Mouse (Mus musculus): Measurements from ENCODE around the gene Cwc22. TPM values are rescaled to one million over a fixed set of nuclear protein-coding genes. Genes with fewer than 3 reads are reported as not detected.

Gene Cwc22
- polyA plus RNA-seq, 1 experiment from 2014 or later = 32.8 TPM

DNA sequence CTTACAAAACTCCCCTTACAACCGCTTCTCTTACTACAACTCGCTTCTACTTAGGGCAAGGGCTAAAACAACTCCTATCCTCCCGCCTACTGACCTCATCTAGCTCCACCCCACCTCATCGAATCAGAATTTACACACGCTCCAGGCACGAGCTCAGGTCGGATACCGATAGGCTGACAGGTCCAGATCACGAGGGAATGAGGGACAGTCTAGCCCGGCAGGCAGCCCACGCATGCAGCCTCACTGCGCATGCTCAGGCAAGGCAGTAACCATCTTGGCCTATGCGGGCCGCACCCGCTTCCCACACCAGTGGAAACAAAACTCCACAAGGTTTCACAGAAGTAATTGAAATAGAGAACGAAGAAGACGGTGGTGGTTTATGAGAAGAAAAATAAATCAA is 106.6 kb downstream of the Cwc22 start:
- Histone ChIP-seq H3K36me3 (ENCODE audit: insufficient read depth, low read length) (no peaks in the 10 kb centered on the region), H3K4me3 (ENCODE audit: low read length) (no peak overlapping the region), H3K9ac (replicated peaks; ENCODE audit: low read length) (no peak overlapping the region), H3K9me3 (ENCODE audit: low read length) (no peaks in the 10 kb centered on the region), H3K27ac (ENCODE audit: low read length) (no peak overlapping the region), H3K4me2 (replicated peaks; ENCODE audit: low read depth, low read length) (no peak overlapping the region), H3K27me3 (ENCODE audit: insufficient read depth, low read length) (no peaks in the 10 kb centered on the region), H3K4me1 (ENCODE audit: insufficient read depth, low read length) (no peaks in the 10 kb centered on the region)
- WGBS = 46% methylated on average over 17 of the region's 17 CpGs
- ATAC-seq (ENCODE audit: low FRiP score, low TSS enrichment) = 0 out of 2 replicates have a peak, but pooled peaks have one; percentile 35

GRCm38 (mm10) chr2:77838688-77839087 is 107.5 kb downstream of the Cwc22 start:
- 96% methylated on average over 1 of the region's 1 CpGs for WGBS
- no peaks in the 10 kb centered on the region for H3K36me3 ChIP-seq (ENCODE audit: insufficient read depth, low read length)
- ATAC-seq (ENCODE audit: low FRiP score, low TSS enrichment) = no peak
- H3K4me1 ChIP-seq (ENCODE audit: insufficient read depth, low read length) = no peaks in the 10 kb centered on the region
- H3K4me3 ChIP-seq (ENCODE audit: low read length) = no peak overlapping the region
- no peak overlapping the region for H3K4me2 ChIP-seq (replicated peaks; ENCODE audit: low read depth, low read length)
- H3K27me3 ChIP-seq (ENCODE audit: insufficient read depth, low read length) = no peaks in the 10 kb centered on the region
- H3K27ac ChIP-seq (ENCODE audit: low read length) = no peak overlapping the region
- no peaks in the 10 kb centered on the region for H3K9me3 ChIP-seq (ENCODE audit: low read length)
- no peak overlapping the region for H3K9ac ChIP-seq (replicated peaks; ENCODE audit: low read length)

DNA sequence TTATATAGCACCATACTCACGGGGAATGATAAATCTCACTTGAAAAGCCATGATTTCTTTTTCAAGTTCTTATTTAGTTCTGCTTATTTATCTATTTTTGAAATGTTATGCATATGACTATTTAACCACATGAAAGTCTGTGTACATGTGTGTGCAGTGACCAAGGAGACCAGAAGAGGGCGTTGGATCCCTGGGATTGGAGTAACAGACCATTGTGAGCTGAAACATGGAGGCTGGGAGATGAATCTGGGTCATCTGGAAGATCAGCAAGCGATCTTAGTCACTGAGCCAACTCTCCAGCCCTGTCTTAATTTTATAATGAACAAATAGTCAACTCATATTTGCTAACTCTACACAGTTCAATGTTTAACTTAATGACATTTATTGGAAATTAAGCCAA is 110.4 kb downstream of the Cwc22 start:
- H3K9ac ChIP-seq (replicated peaks; ENCODE audit: low read length) = no peak overlapping the region
- H3K27ac ChIP-seq (ENCODE audit: low read length) = no peak overlapping the region
- H3K9me3 ChIP-seq (ENCODE audit: low read length) = no peaks in the 10 kb centered on the region
- H3K4me3 ChIP-seq (ENCODE audit: low read length) = no peak overlapping the region
- H3K4me1 ChIP-seq (ENCODE audit: insufficient read depth, low read length) = no peaks in the 10 kb centered on the region
- H3K36me3 ChIP-seq (ENCODE audit: insufficient read depth, low read length) = no peaks in the 10 kb centered on the region
- no peak overlapping the region for H3K4me2 ChIP-seq (replicated peaks; ENCODE audit: low read depth, low read length)
- 55% methylated on average over 3 of the region's 3 CpGs for WGBS
- no peaks in the 10 kb centered on the region for H3K27me3 ChIP-seq (ENCODE audit: insufficient read depth, low read length)
- ATAC-seq (ENCODE audit: low FRiP score, low TSS enrichment) = no peak

Other genes starting within 250 kb of the Cwc22 start
- gene Zfp385b, start 126.7 kb downstream of the Cwc22 start, polyA plus RNA-seq (2015; fragmentation: Nextera tagmentation; extraction: Ambion mirVana) = 6.8 and 6.9 TPM in 2 replicates